Mouse (Mus musculus): ENCODE measurements around the gene Cacna1i. TPM values are rescaled to one million over a fixed set of nuclear protein-coding genes. Genes with fewer than 3 reads are reported as not detected.

The Cacna1i gene
- total RNA-seq (2021) (1 to 10 TPM in 1 of 2 experiments, under 1 TPM in 1; 0.46 to 1.1 TPM), polyA plus RNA-seq (2012; rRNA removed) (0.81 and 0.85 TPM in 2 replicates)
- long read RNA-seq, result 0 reads

- DNase-seq, result peak; percentile 21
Observed at GRCm38 (mm10) chr15:80286851-80287415, at the start of gene Cacna1i. Gene Cacna1i (plus strand): TSS chr15:80287238.

DNA sequence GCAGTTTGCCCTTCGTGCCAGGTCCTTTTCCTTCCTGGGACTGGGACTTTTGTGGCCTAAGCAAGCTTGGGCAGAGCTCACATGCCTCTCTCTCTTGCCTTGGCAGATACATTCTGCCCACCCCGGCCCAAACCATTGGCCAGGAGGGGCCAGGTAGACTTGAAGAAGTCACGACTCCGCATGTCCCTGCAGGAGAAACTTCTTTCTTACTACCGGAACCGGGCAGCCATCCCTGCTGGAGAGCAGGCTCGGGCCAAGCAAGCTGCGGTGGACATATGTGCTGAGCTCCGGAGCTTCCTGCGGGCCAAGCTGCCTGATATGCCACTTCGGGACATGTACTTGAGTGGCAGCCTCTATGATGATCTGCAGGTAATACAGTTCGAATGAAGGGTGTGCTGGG lies 38.9 kb upstream of the Cacna1i start:
- DNase-seq, result no peak

GRCm38 (mm10) chr15:80248596-80248995 lies 38.4 kb upstream of the Cacna1i start:
- DNase-seq, result no peak

- DNase-seq, result peak; percentile 55
Observed at GRCm38 (mm10) chr15:80249672-80250071, 37.4 kb upstream of the Cacna1i start.

DNA sequence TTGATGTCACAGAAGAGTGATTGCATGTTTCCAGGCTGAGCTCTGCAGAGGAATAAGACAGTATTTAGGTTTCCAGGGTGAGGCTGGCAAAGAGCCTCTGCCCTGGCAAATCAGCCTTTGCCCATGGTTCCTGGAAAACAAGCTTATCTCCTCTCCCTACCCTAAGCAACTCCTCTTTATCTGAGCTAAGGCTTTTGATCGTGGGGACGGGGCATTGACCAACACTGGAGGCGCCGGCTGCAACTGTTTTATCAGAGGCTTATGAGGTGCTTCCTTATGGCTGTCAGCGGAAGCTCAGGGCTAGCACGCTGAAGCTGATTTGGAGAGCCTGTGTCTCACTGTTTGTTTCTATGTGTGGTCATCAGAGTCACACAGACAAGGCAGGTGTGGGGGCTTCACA lies 36.5 kb upstream of the Cacna1i start:
- no peak for DNase-seq

GRCm38 (mm10) chr15:80253530-80253929 lies 33.5 kb upstream of the Cacna1i start:
- DNase-seq, result no peak

DNA sequence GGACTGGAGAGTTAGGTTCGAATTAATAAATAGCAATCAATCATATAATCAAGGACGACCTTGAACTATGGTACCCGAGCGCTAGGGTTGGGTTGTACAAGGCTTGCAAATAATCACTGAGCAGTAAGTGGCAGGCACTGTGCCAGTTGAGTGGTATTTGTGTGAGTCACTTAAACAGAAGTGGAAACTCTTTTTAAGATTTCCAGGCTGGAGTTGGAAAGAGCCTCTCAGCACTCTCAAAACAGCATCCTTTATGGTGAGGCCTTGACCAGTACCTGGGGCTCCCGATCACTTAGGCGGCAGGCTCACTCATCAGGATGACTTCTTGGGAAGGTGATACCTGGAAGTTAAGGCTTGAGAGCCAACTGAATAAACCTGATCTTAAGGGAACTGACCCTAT lies 32.8 kb upstream of the Cacna1i start:
- DNase-seq, result peak; percentile 85

DNA sequence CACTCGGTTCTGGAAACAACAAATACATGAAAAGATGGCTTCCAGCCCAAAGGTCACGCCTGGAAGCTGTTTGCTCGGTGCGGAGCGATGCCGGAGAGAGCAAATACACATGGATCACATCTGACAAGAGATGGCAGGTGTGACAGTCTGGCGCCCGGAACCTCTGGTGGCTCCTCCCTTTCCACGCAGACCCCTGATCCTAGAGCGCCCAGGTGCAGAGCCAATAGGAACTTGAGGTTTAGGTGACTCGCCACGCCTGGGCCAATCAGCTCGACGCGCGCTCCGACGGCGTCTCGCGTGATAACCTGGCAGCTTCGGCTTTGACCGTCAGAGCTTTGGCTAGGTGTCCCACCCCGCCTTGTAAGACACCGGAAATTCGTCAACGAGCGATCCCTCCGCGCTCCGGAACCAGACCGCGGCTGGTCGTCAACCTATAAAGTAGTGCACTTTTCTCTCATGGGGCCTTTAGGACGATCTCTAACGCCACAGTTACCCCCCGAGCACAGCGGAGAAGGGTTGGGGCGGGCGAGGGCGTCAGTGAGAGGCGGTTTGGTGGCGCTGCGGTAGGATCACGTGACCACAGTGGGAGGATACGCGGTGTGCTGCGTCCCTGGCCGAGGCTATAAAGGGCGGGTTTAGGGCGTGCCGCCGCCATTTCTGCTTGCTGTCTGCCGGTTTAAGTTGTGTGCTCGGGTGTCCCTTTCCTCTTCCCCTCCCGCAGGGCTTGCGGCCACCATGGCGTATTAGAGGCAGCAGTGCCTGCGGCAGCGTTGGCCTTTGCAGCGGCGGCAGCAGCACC lies 32.0 kb upstream of the Cacna1i start, which contains the start of gene Atf4:
TSS of gene Atf4 (plus strand) at position 338 of the 799 bp plus-strand sequence.
- DNase-seq, result peak; percentile 98

GRCm38 (mm10) chr15:80255646-80256121 lies 31.4 kb upstream of the Cacna1i start:
- peak; percentile 91 for DNase-seq

GRCm38 (mm10) chr15:80256242-80256641 lies 30.8 kb upstream of the Cacna1i start:
- no peak for DNase-seq

- DNase-seq, result no peak
Observed at GRCm38 (mm10) chr15:80256656-80257601, 30.1 kb upstream of the Cacna1i start.

DNA sequence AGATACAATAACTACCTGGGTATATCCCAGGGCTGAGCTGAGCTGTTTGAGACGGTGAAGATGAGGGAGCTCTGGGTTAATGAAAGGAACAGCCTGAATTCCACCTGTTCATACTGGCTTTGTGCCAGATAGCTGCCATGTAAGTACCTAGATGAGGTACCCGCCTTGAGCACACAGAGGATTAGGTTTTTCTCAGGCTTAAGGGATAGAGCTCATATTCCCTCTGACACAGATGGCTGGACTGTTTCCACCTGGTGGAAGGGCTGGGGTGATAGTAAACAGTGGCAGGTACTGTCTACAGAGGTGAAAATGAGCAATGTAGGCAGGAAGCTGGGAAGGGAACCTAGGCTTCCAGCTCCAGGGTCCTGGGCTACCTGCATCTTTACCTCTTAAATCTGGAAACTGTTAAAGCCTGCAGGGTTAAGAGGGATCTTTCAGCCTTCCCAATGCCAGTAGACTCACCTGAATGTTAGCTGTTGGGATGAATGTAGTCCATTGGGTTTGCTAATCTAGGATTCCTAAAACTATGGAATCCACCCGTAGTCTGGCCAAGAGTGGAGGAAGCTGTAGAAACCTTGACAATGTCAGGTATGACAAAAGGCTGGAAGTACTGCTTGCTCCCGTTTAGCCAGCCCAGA lies 29.3 kb upstream of the Cacna1i start:
- no peak for DNase-seq

DNA sequence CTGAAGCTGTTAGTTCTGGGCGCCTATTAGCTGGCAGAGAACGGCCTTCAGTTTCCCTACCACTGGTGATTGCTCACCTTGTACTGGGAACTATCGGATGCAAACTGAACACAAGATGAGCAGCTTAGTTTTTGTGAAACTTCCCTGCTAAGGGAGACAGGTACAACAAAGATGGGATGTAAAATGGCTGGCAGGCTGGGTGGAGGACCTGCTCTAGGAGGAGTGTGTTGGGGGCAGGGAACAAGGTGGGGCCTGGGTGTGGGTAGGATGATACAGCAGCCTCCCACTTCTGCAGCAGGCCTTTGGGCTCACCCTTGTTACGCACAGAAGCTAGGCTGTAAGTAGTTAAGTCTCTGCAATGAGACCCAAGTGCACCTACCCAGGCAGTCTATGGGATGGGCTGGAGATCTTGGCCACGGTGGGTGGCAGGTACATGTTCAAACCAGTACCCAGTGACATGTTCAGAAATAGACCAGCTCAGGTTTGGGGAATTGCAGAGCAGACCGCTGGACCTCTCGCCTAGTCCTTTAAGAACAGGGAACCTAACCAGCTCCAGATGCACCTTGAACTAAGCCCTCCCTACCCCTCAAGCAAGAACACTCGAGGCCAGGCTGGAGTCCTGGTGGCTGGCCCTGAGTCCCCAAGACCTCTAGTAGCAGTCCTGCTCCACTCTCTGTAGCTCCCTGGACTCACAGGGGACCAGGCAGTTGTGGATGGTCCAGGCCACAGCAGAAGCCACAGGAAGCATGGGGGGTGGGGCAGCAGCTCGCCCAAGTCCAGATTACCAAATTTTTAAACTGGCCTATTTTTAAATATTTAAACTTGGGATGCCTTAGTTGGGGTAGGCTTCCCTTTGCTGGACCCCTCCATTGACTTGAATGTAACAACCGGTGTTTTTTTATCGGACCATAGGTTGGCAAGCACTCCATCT lies 28.5 kb upstream of the Cacna1i start:
- peak; percentile 46 for DNase-seq

DNA sequence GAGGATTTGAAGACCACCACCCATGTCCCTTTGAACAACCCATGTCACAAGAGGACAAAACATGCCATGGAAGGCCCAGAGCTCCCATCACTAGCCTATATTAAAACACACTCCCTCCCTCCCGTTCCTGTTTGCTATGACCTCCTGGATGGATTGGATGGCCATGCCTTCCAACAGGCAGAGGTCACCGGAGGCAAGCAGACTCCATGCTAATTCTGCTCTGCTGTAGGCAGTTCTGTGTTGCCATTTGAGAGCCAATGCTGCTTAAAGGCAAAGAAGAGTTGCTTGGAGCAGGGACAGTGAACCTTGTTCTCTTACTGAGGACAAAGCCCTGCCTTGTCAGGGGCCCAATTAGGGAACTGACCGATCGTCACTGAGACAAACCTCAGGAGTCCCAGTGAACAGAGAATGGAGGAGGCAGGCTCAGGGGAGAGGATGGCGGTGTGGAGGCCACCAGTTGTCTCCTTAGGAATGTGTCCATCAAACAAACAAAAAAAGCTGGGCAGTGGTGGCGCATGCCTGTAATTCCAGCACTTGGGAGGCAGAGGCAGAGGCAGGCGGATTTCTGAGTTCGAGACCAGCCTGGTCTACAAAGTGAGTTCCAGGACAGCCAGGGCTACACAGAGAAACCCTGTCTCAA lies 27.5 kb upstream of the Cacna1i start:
- DNase-seq, result no peak

DNA sequence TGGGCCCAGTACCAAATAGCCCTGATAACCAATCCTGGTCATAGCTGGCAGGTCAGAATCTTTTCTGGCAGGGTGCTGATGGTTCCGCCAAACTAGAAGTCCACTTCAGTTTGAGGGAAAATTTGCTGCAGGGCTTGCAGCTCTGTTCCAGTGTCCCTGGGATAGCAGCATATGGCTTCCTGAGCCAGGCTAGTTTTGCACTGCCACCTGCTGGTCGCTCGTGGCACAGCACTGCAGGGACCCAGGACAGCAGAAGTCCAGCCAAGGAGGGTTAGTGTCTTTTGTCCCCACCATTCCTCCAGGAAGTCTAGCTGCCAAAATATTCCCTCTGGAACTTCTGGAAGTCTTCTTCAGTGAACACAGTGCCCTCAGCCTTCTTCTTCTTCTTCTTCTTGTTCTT lies 26.4 kb upstream of the Cacna1i start:
- DNase-seq, result peak; percentile 88

DNA sequence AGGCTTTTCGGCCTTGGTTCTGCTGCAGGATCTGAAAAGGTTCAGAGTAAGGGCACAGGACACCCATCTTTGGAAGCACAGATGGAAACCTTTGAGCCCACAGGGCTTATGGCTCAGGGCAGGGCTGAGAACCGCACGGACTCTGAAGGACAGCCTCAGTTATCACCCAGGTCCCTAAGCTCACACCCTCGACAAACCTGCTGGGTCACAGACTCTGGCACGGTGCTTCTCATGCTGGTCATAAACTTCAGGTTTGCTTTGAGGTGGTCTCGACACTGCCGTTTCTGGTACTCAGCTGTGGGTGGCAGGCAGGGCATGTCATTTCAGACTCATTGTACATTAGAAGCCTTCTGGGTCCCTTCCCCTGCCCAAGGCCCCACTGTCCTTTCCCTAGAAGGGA lies 25.9 kb upstream of the Cacna1i start:
- no peak for DNase-seq

GRCm38 (mm10) chr15:80263610-80264575 lies 23.1 kb upstream of the Cacna1i start, which contains the start of gene Rps19bp1:
Gene Rps19bp1 (minus strand): TSS chr15:80264315.
- DNase-seq, result peak; percentile 92

GRCm38 (mm10) chr15:80266281-80266680 lies 20.8 kb upstream of the Cacna1i start:
- peak; percentile 75 for DNase-seq
